ENCODE assay signal across 10 mouse cellular contexts in genomic region chr9:40575053-40575985, GRCm38 (mm10). TPM values are rescaled to one million over a fixed set of nuclear protein-coding genes. Genes with fewer than 3 reads are reported as not detected.
A peak's percentile ranks its signal among the peaks of the same experiment; 100 is the strongest.
DNase-seq lines count a peak whose midpoint lies in the region; ATAC-seq and TF ChIP-seq lines count a peak whose summit lies in the region.
"Had no signal": no experiment of that assay in that cellular context is flagged by ENCODE, and none has a peak within 500 bp of the region (broad histone marks: within the 10 kb centered on the region; RNA-seq: fewer than 3 reads in every experiment).

No protein-coding gene starts in this region.

- H3K27ac ChIP-seq in bone marrow, adult 2 months (ENCODE audit: control insufficient read depth, insufficient read depth, low read depth, low read length, poor library complexity), result peak overlapping the region; percentile 44; the same call in 1 of the 2 replicates
- no peak overlapping the region for H3K27ac ChIP-seq in kidney, embryonic 14.5 days (ENCODE audit: low read depth, low read length)
- H3K27ac ChIP-seq: limb, embryonic 13.5 days had no signal

- peak; percentile 58 for ATAC-seq in kidney, embryonic 14.5 days (ENCODE audit: low FRiP score, low TSS enrichment)
- ATAC-seq: Patski had no signal

- peak; percentile 16 for DNase-seq in gastrocnemius, postnatal 25 days
- no peak for DNase-seq in gastrocnemius, postnatal 4 days (ENCODE audit: low spot score in 2 of 2)
- DNase-seq in heart, adult 9 months (ENCODE audit: low spot score in 2 of 2), result peak; percentile 78 to 88
- no peak for DNase-seq in right cerebral cortex, postnatal 14 days
- DNase-seq in left cerebral cortex, adult 9 months (ENCODE audit: low spot score in 2 of 2), result no peak

- no peak overlapping the region for H3K9ac ChIP-seq in kidney, embryonic 14.5 days (ENCODE audit: low read depth, low read length)
- H3K9ac ChIP-seq: limb, embryonic 13.5 days had no signal

- H3K9me3 ChIP-seq in kidney, embryonic 14.5 days (ENCODE audit: control insufficient read depth, low read length), result no peaks in the 10 kb centered on the region
- H3K9me3 ChIP-seq: limb, embryonic 13.5 days had no signal

- H3K79me2 ChIP-seq in myocyte (ENCODE audit: control insufficient read depth, insufficient read depth), result no peaks in the 10 kb centered on the region

- H3K4me3 ChIP-seq in bone marrow, adult 2 months (replicated peaks; ENCODE audit: control insufficient read depth, low read depth, low read length), result no peak overlapping the region
- no peak overlapping the region for H3K4me3 ChIP-seq in kidney, embryonic 14.5 days (ENCODE audit: low read length)
- no peak overlapping the region for H3K4me3 ChIP-seq in myocyte
- H3K4me3 ChIP-seq: limb, embryonic 13.5 days had no signal

- TF ChIP-seq CTCF in bone marrow, adult 2 months (IDR thresholded peaks at IDR 0.05; ENCODE audit: control insufficient read depth, insufficient read depth, low read length), result no peak

- no peak overlapping the region for H3K4me2 ChIP-seq in kidney, embryonic 14.5 days (replicated peaks; ENCODE audit: low read depth, low read length)
- peak overlapping the region; percentile 62 for H3K4me2 ChIP-seq in myocyte (ENCODE audit: low read depth)
- H3K4me2 ChIP-seq: limb, embryonic 13.5 days had no signal

- no peak for TF ChIP-seq POLR2A in bone marrow, adult 2 months (IDR thresholded peaks at IDR 0.05; ENCODE audit: borderline replicate concordance, control insufficient read depth, low read depth, low read length)
- TF ChIP-seq POLR2A in myocyte (IDR thresholded peaks at IDR 0.05; ENCODE audit: insufficient read length, low read depth), result no peak

- no peaks in the 10 kb centered on the region for H3K36me3 ChIP-seq in kidney, embryonic 14.5 days (ENCODE audit: control insufficient read depth, insufficient read depth, low read length)
- no peaks in the 10 kb centered on the region for H3K36me3 ChIP-seq in myocyte (ENCODE audit: control insufficient read depth, insufficient read depth)
- H3K36me3 ChIP-seq: limb, embryonic 13.5 days had no signal

- no peaks in the 10 kb centered on the region for H3K27me3 ChIP-seq in kidney, embryonic 14.5 days (ENCODE audit: control insufficient read depth, insufficient read depth, low read length)
- no peaks in the 10 kb centered on the region for H3K27me3 ChIP-seq in myocyte (ENCODE audit: control insufficient read depth, insufficient read depth, insufficient read length)
- H3K27me3 ChIP-seq: limb, embryonic 13.5 days had no signal

- WGBS in bone marrow, adult 2 months, result 39% methylated on average over 14 of the region's 14 CpGs
- WGBS in kidney, embryonic 14.5 days, result 54% methylated on average over 14 of the region's 14 CpGs

- H3K4me1 ChIP-seq in bone marrow, adult 2 months (ENCODE audit: control insufficient read depth, insufficient read depth, low read length), result peaks cover 4% of the 10 kb centered on the region; the same call in 1 of the 2 replicates
- no peaks in the 10 kb centered on the region for H3K4me1 ChIP-seq in kidney, embryonic 14.5 days (ENCODE audit: control insufficient read depth, insufficient read depth, low read length)

- no peak overlapping the region for H3ac ChIP-seq in myocyte (ENCODE audit: control insufficient read depth, insufficient read length)

TF ChIP-seq in myocyte, 11 proteins besides CTCF, POLR2A, EP300 and RAD21:
- TF ChIP-seq TCF3 (IDR thresholded peaks at IDR 0.05; ENCODE audit: insufficient read length, low read depth) (no peak), CEBPB (IDR thresholded peaks at IDR 0.05; ENCODE audit: insufficient read depth, poor library complexity, severe bottlenecking) (peak; percentile 98), REST (IDR thresholded peaks at IDR 0.05; ENCODE audit: insufficient read depth, insufficient read length) (no peak), POLR2AphosphoS2 (IDR thresholded peaks at IDR 0.05; ENCODE audit: insufficient read length, low read depth) (no peak), MYOG (IDR thresholded peaks at IDR 0.05; ENCODE audit: control insufficient read depth in 1 of 3, insufficient read depth in 1 of 3, insufficient read length in 2 of 3, low read depth in 2 of 3) (peak in 1 of 3 experiments; percentile 51), MYOD1 (IDR thresholded peaks at IDR 0.05; ENCODE audit: control insufficient read depth in 1 of 3, insufficient read length in 2 of 3, low read depth in 2 of 3) (peak in 2 of 3 experiments; percentile 43 to 47), E2F4 (IDR thresholded peaks at IDR 0.05; ENCODE audit: insufficient read depth) (no peak)

RNA-seq across cellular contexts. Expression of gene Gramd1b, which starts 44.1 kb away (rescaled TPM):
- 1 to 10 TPM; 6.1 to 7.4 TPM for total RNA-seq in gastrocnemius, postnatal 25 days (2021)
- total RNA-seq in gastrocnemius, postnatal 4 days (2021), result 10 to 100 TPM; 19.7 to 25.3 TPM
- polyA plus RNA-seq in bone marrow, adult 2 months (2011; ENCODE audit: insufficient read depth, insufficient read length, low replicate concordance, missing spikeins), result 14.1 and 15.8 TPM in 2 replicates
- polyA plus RNA-seq in kidney, embryonic 14.5 days (2014; fragmentation: Nextera tagmentation; extraction: Ambion mirVana), result 6.1 and 7.4 TPM in 2 replicates
- polyA plus RNA-seq in myocyte (2012; fragmentation: generic; extraction: Trizol), result 33.9 TPM

Comparison
In these comparisons a context has a peak if more than half of its experiments do, and no peak if none do; other contexts are left out.
1. DNase-seq: peak in gastrocnemius, postnatal 25 days (single experiment) and heart, adult 9 months (2 of 2); none in gastrocnemius, postnatal 4 days (0 of 2), right cerebral cortex, postnatal 14 days (single experiment) and left cerebral cortex, adult 9 months (0 of 2).